Mouse (Mus musculus) layer of hippocampus, postnatal 25 days (tissue): ENCODE measurements at regions not wholly inside any gene's neighbourhood (a gene's known extent, or its start where the extent isn't known, plus 50 kb on each side); places are given as distances from the start of the nearest gene placed in this dataset.

Experiments
- DNase-seq, 2 experiments: peaks; one replicate each; pipeline ENCODE4 v3.0.0; 2022; ENCODE audit warnings: mixed read lengths in 2 of 2, low spot score in 1 of 2; ENCODE audit errors: extremely low spot score in 1 of 2

GRCm38 (mm10) chr14:47857731-47858556 lies 209.7 kb downstream of the Ktn1 start:
- no peak for DNase-seq

- DNase-seq, result no peak
These were observed 214.3 kb downstream of the Ktn1 start for GRCm38 (mm10) chr14:47862556-47862955.

GRCm38 (mm10) chr14:47863067-47863466 lies 214.8 kb downstream of the Ktn1 start:
- DNase-seq, result peak in 1 of 2 experiments; percentile 6

GRCm38 (mm10) chr14:47863701-47864100 lies 215.5 kb downstream of the Ktn1 start:
- no peak for DNase-seq

- no peak for DNase-seq
These were observed 218.8 kb downstream of the Ktn1 start for GRCm38 (mm10) chr14:47867017-47867416.

- DNase-seq, result no peak
These were observed 220.1 kb downstream of the Ktn1 start for GRCm38 (mm10) chr14:47868258-47868780.

- no peak for DNase-seq
These were observed 228.3 kb downstream of the Ktn1 start for GRCm38 (mm10) chr14:47876585-47876984.

GRCm38 (mm10) chr14:47877167-47877566 lies 228.9 kb downstream of the Ktn1 start:
- no peak for DNase-seq

GRCm38 (mm10) chr14:47877771-47878443 lies 229.7 kb downstream of the Ktn1 start:
- DNase-seq, result no peak

GRCm38 (mm10) chr14:47885326-47885725 lies 235.3 kb upstream of the Peli2 start:
- DNase-seq, result no peak

GRCm38 (mm10) chr14:47890251-47891198 lies 230.1 kb upstream of the Peli2 start:
- DNase-seq, result no peak

GRCm38 (mm10) chr14:47896581-47896980 lies 224.0 kb upstream of the Peli2 start:
- no peak for DNase-seq

GRCm38 (mm10) chr14:47897907-47898530 lies 222.6 kb upstream of the Peli2 start:
- DNase-seq, result no peak

GRCm38 (mm10) chr14:47898605-47899004 lies 222.0 kb upstream of the Peli2 start:
- no peak for DNase-seq

- no peak for DNase-seq
These were observed 215.3 kb upstream of the Peli2 start for GRCm38 (mm10) chr14:47905334-47905733.

- DNase-seq, result no peak
These were observed 211.5 kb upstream of the Peli2 start for GRCm38 (mm10) chr14:47909129-47909528.

GRCm38 (mm10) chr14:47910741-47911295 lies 209.8 kb upstream of the Peli2 start:
- no peak for DNase-seq

GRCm38 (mm10) chr14:47911546-47912545 lies 208.8 kb upstream of the Peli2 start:
- DNase-seq, result peak; percentile 16 to 27
